Mouse (Mus musculus) ES-E14 (cell line): Measurements from ENCODE around the gene Cachd1.

ENCODE experiments used
- CHD2 ChIP-seq: IDR thresholded peaks from 2 replicates; pipeline ENCODE4 v1.6.1; 2014; ENCODE audit warnings: mild to moderate bottlenecking, low read depth, low read length, inconsistent platforms
- HCFC1 ChIP-seq: IDR thresholded peaks from 2 replicates; pipeline ENCODE4 v1.6.1; 2012; ENCODE audit warnings: low read length, inconsistent platforms, borderline replicate concordance; ENCODE audit not compliant: insufficient read depth
- MAFK ChIP-seq: IDR thresholded peaks from 2 replicates; pipeline ENCODE4 v1.6.1; 2014; ENCODE audit warnings: mild to moderate bottlenecking, low read depth, low read length, inconsistent platforms; ENCODE audit not compliant: insufficient read depth
- ZC3H11A ChIP-seq: IDR thresholded peaks from 2 replicates; pipeline ENCODE4 v1.6.1; 2012; ENCODE audit warnings: low read depth, mild to moderate bottlenecking, inconsistent platforms, low read length, borderline replicate concordance
- ZNF384 ChIP-seq: IDR thresholded peaks from 2 replicates; pipeline ENCODE4 v1.6.1; 2012; ENCODE audit warnings: low read depth, low read length, inconsistent platforms

GRCm38 (mm10) chr4:100967703-100968392, 191.4 kb downstream of the Cachd1 start:
- TF ChIP-seq ZNF384 (no peak), ZC3H11A (no peak), MAFK (no peak), CHD2 (no peak), HCFC1 (no peak)
